Mouse (Mus musculus): ENCODE results near the gene Pirb. TPM values are rescaled to one million over a fixed set of nuclear protein-coding genes. Genes with fewer than 3 reads are reported as not detected.

Pirb gene
- polyA plus RNA-seq, 1 experiment from 2014 or later, result 0.17 TPM

DNA sequence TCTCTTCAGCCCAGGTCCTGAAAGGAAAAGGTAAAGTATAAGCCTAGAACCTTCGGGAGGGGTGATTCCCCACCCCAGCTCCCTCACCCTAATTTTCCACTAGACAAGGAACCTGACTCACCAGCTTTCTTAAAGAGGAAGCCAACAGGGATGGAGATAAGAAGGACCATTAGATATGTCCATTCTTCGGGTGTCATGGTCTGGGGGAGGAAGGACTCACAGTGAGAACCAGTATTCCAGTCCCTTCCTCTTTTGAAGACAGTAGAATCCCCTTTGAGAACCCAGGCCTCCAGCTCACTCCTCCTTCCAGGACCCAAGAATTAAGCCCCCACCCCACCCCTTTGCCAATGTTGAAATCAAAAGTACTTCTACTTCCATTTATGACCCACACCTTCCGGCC lies 28.3 kb downstream of the Pirb start:
- WGBS, result 36% methylated on average over 3 of the region's 3 CpGs
- no peaks in the 10 kb centered on the region for H3K27me3 ChIP-seq
- peak overlapping the region; percentile 93 for H3K9ac ChIP-seq
- H3K27ac ChIP-seq, result peak overlapping the region; percentile 98
- H3K4me3 ChIP-seq, result peak overlapping the region; percentile 73
- peak overlapping the region; percentile 81 for H3K4me2 ChIP-seq
- ATAC-seq (ENCODE audit: insufficient number of reproducible peaks, insufficient read depth, low FRiP score, low TSS enrichment, low read depth), result no peak
- no peaks in the 10 kb centered on the region for H3K9me3 ChIP-seq
- peaks cover 21% of the 10 kb centered on the region for H3K4me1 ChIP-seq
- peaks cover 32% of the 10 kb centered on the region for H3K36me3 ChIP-seq

DNA sequence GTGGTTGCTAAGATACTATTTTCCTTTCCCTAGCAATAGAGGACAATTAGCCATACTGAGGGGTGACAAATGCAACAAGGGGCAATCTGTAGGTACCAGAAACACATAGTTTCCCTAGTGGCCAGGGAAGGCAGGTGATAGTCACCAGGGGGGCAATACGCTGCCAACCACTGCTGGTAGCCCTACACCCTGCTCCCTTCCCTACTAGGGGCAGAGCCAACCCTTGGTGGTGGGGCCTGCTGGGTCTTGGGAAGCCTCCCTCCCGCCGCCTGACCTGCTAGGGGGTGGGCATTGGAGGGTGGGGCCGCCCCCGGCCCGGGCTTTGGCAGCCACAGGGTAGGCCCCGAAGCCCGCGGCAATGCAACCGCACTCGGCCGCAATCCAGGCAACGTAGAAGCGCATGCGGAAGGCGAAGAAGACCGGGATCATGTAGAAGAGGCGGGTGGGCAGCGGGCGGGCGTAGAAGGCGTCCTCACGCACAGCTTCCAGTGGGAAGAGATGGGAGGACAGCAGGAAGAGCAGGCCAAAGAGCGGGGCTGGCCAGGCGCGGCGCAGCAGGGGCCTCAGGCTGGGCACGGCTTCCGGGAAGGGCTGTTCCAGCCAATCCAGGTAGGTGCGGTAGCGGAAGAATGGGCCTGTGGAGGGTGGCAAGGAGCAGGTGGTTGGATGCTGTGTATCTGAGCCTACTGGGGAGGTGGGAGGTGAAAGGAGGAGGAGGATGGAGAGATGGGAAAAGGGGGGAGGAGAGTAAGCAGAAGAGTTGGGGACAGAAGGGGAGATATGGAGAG lies 34.6 kb downstream of the Pirb start:
- ATAC-seq (ENCODE audit: insufficient number of reproducible peaks, insufficient read depth, low FRiP score, low TSS enrichment, low read depth), result 0 out of 2 replicates have a peak, but pooled peaks have one; percentile 23
- 0 out of 2 replicates have a peak overlapping the region, but pooled peaks have one; percentile 27 for H3K9ac ChIP-seq
- H3K4me3 ChIP-seq, result no peak overlapping the region
- no peaks in the 10 kb centered on the region for H3K27me3 ChIP-seq
- H3K4me1 ChIP-seq, result no peaks in the 10 kb centered on the region
- no peak overlapping the region for H3K4me2 ChIP-seq
- H3K27ac ChIP-seq, result no peak overlapping the region
- no peaks in the 10 kb centered on the region for H3K9me3 ChIP-seq
- 85% methylated on average over 31 of the region's 31 CpGs for WGBS
- H3K36me3 ChIP-seq, result peaks cover 61% of the 10 kb centered on the region

DNA sequence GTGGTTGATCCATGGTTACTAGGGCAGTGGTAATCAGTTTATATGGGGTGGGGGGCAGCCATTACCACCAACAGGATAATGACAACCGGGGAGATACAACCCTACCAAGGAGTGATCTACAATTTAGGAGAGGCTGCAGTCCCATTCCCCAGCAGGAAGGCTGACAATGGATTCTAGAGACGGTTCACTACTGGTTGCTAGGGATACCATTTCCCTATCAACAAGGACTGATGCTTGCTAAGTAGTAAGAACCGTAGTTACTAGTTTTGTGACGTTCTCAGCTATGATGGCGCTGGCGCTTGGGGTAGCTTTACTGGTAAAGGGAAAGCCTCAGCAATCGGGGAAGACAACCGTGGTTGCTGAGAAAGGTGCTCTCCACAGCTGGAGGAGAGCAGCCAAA lies 35.5 kb downstream of the Pirb start:
- H3K4me2 ChIP-seq, result no peak overlapping the region
- no peaks in the 10 kb centered on the region for H3K27me3 ChIP-seq
- no peak overlapping the region for H3K9ac ChIP-seq
- H3K27ac ChIP-seq, result no peak overlapping the region
- 91% methylated on average over 8 of the region's 8 CpGs for WGBS
- peaks cover 65% of the 10 kb centered on the region for H3K36me3 ChIP-seq
- no peaks in the 10 kb centered on the region for H3K4me1 ChIP-seq
- H3K4me3 ChIP-seq, result no peak overlapping the region
- no peaks in the 10 kb centered on the region for H3K9me3 ChIP-seq
- ATAC-seq (ENCODE audit: insufficient number of reproducible peaks, insufficient read depth, low FRiP score, low TSS enrichment, low read depth), result no peak

DNA sequence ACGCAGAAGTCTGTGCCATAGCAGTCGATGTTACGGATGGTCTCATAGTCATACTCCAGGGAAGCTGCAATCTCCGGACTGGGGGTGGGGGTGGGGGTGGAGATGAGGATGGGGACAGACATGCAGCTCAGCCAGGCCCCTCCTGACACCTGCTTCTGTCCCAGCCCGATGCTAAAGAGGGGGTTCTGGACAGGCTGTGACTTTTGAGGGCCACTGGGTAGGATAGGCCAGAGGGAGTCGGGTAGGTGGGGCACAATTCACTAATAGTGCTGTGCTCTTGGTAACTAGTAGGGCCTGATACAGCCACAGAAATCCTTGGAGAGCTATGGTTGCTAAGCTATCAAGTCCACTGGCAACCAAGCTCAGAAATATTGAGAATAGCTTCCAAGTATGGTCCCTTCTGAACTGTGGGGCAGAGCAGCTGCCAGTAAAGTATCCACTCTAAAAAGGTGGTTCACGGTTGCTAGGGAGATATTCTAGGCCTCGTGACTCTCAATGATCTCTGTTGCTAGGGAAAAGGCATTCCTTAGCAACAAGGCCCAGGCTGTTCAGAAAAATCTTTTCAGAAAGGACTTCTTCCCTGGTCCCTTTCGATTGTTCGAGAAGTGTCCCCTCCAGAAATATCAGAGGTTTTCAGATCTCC lies 36.2 kb downstream of the Pirb start:
- Histone ChIP-seq H3K36me3 (peaks cover 69% of the 10 kb centered on the region), H3K4me2 (no peak overlapping the region), H3K4me3 (no peak overlapping the region), H3K27me3 (no peaks in the 10 kb centered on the region), H3K4me1 (no peaks in the 10 kb centered on the region), H3K27ac (no peak overlapping the region), H3K9me3 (no peaks in the 10 kb centered on the region), H3K9ac (no peak overlapping the region)
- ATAC-seq (ENCODE audit: insufficient number of reproducible peaks, insufficient read depth, low FRiP score, low TSS enrichment, low read depth), result no peak
- 89% methylated on average over 10 of the region's 10 CpGs for WGBS

DNA sequence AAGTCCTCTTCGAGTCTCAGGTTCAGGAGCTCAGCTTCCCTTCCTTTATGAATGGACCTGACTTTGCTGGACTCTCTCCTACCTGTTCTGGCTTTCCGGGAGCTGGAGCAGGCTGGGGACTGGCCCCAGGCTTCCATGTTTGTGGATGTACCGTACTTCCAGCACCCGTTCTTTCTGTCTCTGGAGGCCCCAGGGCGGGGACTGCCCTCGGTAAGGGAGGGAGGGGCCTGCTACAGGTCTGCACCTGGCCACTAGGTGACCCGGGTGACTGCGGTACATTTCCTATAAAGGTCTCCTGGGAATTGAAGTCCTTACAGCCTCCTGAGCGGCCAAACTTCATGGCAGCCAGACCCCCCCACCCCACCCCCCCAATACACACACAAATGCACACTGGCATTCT lies 42.8 kb downstream of the Pirb start, which contains the start of gene Tmc4:
Gene Tmc4, minus strand, starts transcription at position 212 of the 400 bp plus-strand sequence.
- H3K27ac ChIP-seq, result no peak within 1 kb of the TSS
- ATAC-seq (ENCODE audit: insufficient number of reproducible peaks, insufficient read depth, low FRiP score, low TSS enrichment, low read depth), result no peak
- H3K9ac ChIP-seq, result no peak within 1 kb of the TSS
- H3K4me2 ChIP-seq, result no peak within 1 kb of the TSS
- no peak within 1 kb of the TSS for H3K4me3 ChIP-seq
- no peaks in the 10 kb centered on the region for H3K9me3 ChIP-seq
- WGBS, result 45% methylated on average over 9 of the region's 9 CpGs
- H3K4me1 ChIP-seq, result no peaks in the 10 kb centered on the region
- peaks cover 36% of the 10 kb centered on the region for H3K36me3 ChIP-seq
- H3K27me3 ChIP-seq, result no peaks in the 10 kb centered on the region

DNA sequence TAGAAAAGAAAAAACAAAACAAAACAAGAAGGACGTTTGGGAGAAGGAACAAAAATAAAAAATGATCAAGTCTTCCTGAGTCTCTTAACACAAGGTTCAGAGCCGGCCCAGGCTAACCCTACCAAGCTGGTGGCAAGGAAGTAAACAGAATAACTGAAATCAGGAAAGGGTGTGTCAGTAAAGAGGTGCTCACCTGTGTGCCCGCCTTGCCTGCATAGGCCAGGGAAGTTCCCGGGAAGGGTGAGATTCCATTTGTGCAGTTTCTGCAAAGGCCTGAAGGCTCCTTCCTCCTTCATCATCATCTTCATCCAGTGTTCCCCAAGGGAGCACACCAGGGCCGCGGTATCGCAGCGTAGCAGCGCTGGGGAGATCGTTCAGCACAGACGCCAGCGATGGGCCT lies 43.8 kb downstream of the Pirb start:
- Histone ChIP-seq H3K27me3 (no peaks in the 10 kb centered on the region), H3K4me3 (no peak overlapping the region), H3K4me1 (no peaks in the 10 kb centered on the region), H3K4me2 (no peak overlapping the region), H3K27ac (no peak overlapping the region), H3K9me3 (no peaks in the 10 kb centered on the region), H3K36me3 (peaks cover 32% of the 10 kb centered on the region), H3K9ac (no peak overlapping the region)
- no peak for ATAC-seq (ENCODE audit: insufficient number of reproducible peaks, insufficient read depth, low FRiP score, low TSS enrichment, low read depth)
- WGBS, result 89% methylated on average over 12 of the region's 12 CpGs

DNA sequence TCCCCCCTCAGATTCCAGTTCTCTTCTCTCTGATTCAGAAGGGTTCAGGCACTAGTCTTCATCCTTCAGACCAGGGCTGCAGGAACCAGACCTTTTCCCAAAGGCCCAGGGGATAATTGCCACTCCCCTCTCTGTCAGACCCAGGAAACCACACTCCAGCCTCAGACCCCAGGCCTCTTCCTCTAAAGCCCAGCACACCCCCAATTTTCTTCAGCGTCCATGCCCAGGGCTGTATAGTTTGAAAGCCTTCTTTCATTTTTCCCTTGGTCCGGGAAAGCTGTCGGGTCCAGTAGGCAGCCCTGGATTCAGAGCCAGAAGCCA lies 45.0 kb downstream of the Pirb start:
- no peak for ATAC-seq (ENCODE audit: insufficient number of reproducible peaks, insufficient read depth, low FRiP score, low TSS enrichment, low read depth)
- peaks cover 23% of the 10 kb centered on the region for H3K36me3 ChIP-seq

DNA sequence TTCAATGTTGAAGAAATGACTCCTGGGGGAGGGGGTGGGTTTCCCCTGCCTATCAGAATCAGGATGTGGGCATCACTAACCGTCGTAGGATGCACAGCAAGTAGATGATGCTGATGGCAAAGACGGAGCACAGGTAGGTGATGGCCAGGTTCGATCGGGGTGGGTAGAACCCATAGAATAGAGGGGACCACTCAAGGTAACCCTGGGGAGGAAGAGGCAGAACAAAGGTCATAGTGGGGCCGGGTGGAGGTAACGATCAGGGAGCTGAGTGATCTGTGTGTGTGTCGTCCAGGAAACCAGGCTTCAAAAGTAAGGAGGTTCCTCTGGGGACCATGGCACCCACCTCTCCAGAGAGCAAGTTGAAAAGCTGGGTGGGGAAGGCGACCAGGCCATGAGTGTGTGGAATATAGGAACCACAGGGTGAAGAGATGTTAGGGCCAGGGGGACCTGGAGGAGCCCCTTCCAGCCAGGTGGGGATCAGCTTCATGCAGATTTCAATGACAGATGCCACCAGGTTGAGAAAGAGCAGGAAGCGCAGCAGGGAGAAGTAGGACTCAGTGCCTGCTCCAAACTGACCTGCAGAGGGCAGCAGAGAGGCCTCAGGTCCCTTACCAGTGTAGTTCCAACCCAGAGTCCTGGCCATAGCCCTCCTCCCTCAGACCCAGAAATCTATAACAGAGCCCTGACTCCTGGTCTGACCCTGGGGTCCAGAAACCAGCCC lies 45.5 kb downstream of the Pirb start:
- H3K9ac ChIP-seq, result no peak overlapping the region
- H3K4me2 ChIP-seq, result no peak overlapping the region
- ATAC-seq (ENCODE audit: insufficient number of reproducible peaks, insufficient read depth, low FRiP score, low TSS enrichment, low read depth), result no peak
- H3K4me1 ChIP-seq, result no peaks in the 10 kb centered on the region
- no peaks in the 10 kb centered on the region for H3K9me3 ChIP-seq
- H3K27me3 ChIP-seq, result no peaks in the 10 kb centered on the region
- no peak overlapping the region for H3K4me3 ChIP-seq
- H3K36me3 ChIP-seq, result peaks cover 20% of the 10 kb centered on the region; the same call in 1 of the 2 replicates
- H3K27ac ChIP-seq, result no peak overlapping the region
- 73% methylated on average over 10 of the region's 10 CpGs for WGBS

More for the DNA sequence above, 45.0 kb downstream of the Pirb start:
- WGBS, result 70% methylated on average over 3 of the region's 3 CpGs
- Histone ChIP-seq H3K27ac (no peak overlapping the region), H3K9ac (no peak overlapping the region), H3K9me3 (no peaks in the 10 kb centered on the region), H3K4me2 (no peak overlapping the region), H3K4me3 (no peak overlapping the region), H3K4me1 (no peaks in the 10 kb centered on the region), H3K27me3 (no peaks in the 10 kb centered on the region)

DNA sequence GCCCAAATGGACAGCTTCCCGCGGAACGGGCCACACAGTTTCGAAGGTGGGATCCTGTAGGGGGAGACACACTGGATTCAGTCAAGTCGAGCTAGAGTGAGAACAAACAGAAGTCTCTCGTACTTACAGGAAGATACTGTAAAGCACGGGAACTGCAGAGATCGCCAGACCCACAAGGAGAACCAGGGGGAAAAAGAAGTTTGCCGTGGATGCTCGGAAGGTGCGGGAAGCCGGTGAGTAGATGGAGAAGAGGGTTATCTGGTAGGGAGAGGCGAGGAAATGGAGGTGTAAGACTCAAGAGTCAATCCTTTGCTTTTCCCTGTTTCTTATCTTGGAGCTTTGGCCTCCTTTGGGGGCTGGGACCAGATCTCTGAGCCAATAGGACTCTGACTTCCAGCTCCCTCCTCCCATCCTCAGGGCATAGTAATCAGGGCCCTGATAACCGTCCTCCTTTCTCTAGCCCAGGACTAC lies 53.2 kb downstream of the Pirb start:
- 0 out of 2 replicates have a peak overlapping the region, but pooled peaks have one; percentile 16 for H3K4me3 ChIP-seq
- H3K9ac ChIP-seq, result peak overlapping the region; percentile 41; the same call in 1 of the 2 replicates
- H3K9me3 ChIP-seq, result no peaks in the 10 kb centered on the region
- H3K4me2 ChIP-seq, result no peak overlapping the region; the same call in 1 of the 2 replicates
- 17% methylated on average over 14 of the region's 14 CpGs for WGBS
- peaks cover 23% of the 10 kb centered on the region for H3K4me1 ChIP-seq
- no peak for ATAC-seq (ENCODE audit: insufficient number of reproducible peaks, insufficient read depth, low FRiP score, low TSS enrichment, low read depth)
- peaks cover 13% of the 10 kb centered on the region for H3K36me3 ChIP-seq
- no peaks in the 10 kb centered on the region for H3K27me3 ChIP-seq
- H3K27ac ChIP-seq, result peak overlapping the region; percentile 90; the same call in 1 of the 2 replicates

DNA sequence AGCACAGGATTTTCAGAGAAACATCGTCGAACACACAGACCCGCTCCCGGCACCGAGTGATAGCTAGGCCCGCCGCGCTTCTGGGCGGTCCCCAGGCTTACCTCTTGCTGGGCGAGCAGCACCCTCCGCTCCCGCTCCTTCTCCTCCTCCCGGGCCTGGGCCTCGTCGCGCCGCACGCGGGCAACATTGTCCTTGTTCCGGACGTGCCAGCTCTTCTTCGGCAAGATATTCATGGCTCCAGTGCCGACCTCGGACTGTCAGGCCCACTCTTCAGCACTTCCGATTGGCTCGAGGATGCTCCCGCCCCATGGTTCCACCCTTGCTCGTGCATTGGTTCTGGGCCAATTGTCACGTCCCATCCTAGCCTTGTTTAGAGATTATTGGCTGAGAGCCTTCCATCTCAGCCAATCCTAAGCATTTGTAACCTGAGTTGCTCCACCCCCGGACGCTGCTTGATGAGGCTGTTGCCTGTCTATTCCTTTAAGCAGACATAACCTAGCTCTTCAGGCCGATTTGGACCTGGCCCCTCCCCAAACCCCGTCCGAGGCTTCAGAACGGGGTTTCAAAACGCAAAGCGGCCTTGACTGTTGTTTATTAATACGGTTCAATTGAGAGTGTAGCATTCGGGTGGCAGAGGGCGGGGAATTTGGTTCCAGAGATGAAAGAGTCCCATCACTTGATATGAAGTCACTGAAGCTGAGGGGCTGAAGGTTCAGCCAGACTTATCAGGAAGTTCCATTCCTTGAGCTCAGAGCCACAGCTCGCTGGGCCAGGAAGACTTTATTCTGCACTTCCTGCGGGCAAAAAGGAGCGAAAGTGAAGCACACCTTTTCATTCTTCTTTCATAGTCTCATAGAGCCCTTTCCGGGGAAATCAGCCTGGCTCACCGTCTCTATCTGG lies 54.7 kb downstream of the Pirb start, which contains the start of gene Leng1:
Gene Leng1, minus strand, starts transcription at position 626 of the 900 bp plus-strand sequence.
- H3K36me3 ChIP-seq, result peaks cover 28% of the 10 kb centered on the region
- H3K4me2 ChIP-seq, result peak within 1 kb of the TSS; percentile 70
- ATAC-seq (ENCODE audit: insufficient number of reproducible peaks, insufficient read depth, low FRiP score, low TSS enrichment, low read depth), result peak; percentile 97
- peak within 1 kb of the TSS; percentile 74 for H3K4me3 ChIP-seq
- no peaks in the 10 kb centered on the region for H3K27me3 ChIP-seq
- peak within 1 kb of the TSS; percentile 87 for H3K9ac ChIP-seq
- H3K9me3 ChIP-seq, result no peaks in the 10 kb centered on the region
- WGBS, result 4% methylated on average over 45 of the region's 45 CpGs
- H3K4me1 ChIP-seq, result peaks cover 23% of the 10 kb centered on the region
- H3K27ac ChIP-seq, result peak within 1 kb of the TSS; percentile 90

Measured in embryonic facial prominence, embryonic 13.5 days (tissue).